Mouse (Mus musculus): Measurements from ENCODE around the gene Spryd4.

GRCm38 (mm10) chr10:128188242-128188877 lies 23.2 kb downstream of the Spryd4 start:
- no peak for TF ChIP-seq POLR2A (IDR thresholded peaks at IDR 0.05; ENCODE audit: low read depth, low read length)
- no peak for TF ChIP-seq CTCF (IDR thresholded peaks at IDR 0.05; ENCODE audit: extremely low read depth, insufficient read length, insufficient replicate concordance, low read depth, low read length)
